In the genomic region with DNA sequence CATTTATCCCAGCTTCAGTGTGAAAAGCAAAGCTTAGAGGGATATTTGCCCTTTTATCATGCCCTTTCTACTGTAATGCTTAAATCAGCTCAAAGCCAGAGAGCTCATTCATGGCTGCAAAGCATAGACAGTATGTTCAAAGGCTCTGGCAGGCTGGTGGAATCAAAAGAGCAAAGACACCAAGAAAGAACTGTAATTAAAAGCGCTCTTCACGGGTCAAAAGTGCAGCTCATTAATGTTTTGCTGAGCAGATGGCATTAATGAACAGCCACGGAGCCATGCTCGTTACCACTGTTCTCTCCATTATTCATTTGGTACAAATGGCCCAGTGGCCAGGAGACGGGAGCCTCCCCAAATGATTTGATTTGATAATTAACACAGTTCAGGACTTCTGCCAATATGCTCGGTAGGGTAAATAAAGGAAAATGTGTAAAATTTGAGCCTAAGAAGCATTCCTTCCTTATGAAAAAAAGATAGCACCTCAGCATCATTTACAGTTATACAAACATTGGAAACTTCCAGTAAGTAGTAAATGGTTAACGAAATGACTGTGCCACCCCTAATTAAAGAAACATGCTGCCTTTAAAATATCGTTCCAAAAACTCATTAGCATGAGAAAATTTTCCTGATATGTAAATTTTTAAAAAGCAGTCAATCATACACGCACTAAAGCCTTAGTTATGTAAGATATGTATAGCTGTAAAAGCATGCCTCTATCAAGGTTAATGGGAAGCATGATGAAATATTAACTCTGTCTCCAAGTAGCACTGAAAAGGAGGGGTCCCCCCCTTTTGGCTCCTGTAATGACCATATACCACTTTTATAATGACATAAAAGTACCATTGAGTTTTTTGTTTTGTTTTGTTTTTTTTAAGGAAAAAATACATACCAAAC, we compare ENCODE assay signal across 11 mouse cellular contexts. TPM values are rescaled to one million over a fixed set of nuclear protein-coding genes. Genes with fewer than 3 reads are reported as not detected.
DNase-seq lines count a peak whose midpoint lies in the region; ATAC-seq and TF ChIP-seq lines count a peak whose summit lies in the region.
"Had no signal": no experiment of that assay in that cellular context is flagged by ENCODE, and none has a peak within 500 bp of the region (broad histone marks: within the 10 kb centered on the region; RNA-seq: fewer than 3 reads in every experiment).

No protein-coding gene starts in this region.

- WGBS in forebrain, embryonic 11.5 days, result 32% methylated on average over 9 of the region's 9 CpGs
- 40% methylated on average over 9 of the region's 9 CpGs for WGBS in intestine, postnatal 0 days
- 55% methylated on average over 9 of the region's 9 CpGs for WGBS in midbrain, embryonic 12.5 days

- peak overlapping the region; percentile 10; the same call in 1 of the 2 replicates for H3K27ac ChIP-seq in forebrain, embryonic 11.5 days (ENCODE audit: low read depth, low read length)
- no peak overlapping the region for H3K27ac ChIP-seq in intestine, postnatal 0 days (ENCODE audit: low read depth, low read length)
- no peak overlapping the region for H3K27ac ChIP-seq in midbrain, embryonic 12.5 days (replicated peaks)
- H3K27ac ChIP-seq: embryonic facial prominence, embryonic 15.5 days had no signal

- H3K9ac ChIP-seq in forebrain, embryonic 11.5 days (ENCODE audit: low read length), result no peak overlapping the region
- H3K9ac ChIP-seq in intestine, postnatal 0 days (ENCODE audit: low read depth, low read length), result no peak overlapping the region
- H3K9ac ChIP-seq in midbrain, embryonic 12.5 days (replicated peaks), result no peak overlapping the region
- H3K9ac ChIP-seq: embryonic facial prominence, embryonic 15.5 days had no signal

- no peaks in the 10 kb centered on the region for H3K9me3 ChIP-seq in forebrain, embryonic 11.5 days (ENCODE audit: control insufficient read depth, low read length)
- H3K9me3 ChIP-seq in intestine, postnatal 0 days (ENCODE audit: control insufficient read depth), result no peaks in the 10 kb centered on the region
- H3K9me3 ChIP-seq in midbrain, embryonic 12.5 days, result no peaks in the 10 kb centered on the region
- H3K9me3 ChIP-seq: embryonic facial prominence, embryonic 15.5 days had no signal

- H3K4me2 ChIP-seq in forebrain, embryonic 11.5 days (ENCODE audit: low read depth, low read length, severe bottlenecking), result no peak overlapping the region
- H3K4me2 ChIP-seq in intestine, postnatal 0 days (replicated peaks; ENCODE audit: low read depth), result no peak overlapping the region
- H3K4me2 ChIP-seq in midbrain, embryonic 12.5 days (replicated peaks), result no peak overlapping the region
- H3K4me2 ChIP-seq: embryonic facial prominence, embryonic 15.5 days had no signal

- peak; percentile 91 for ATAC-seq in forebrain, embryonic 11.5 days (replicated peaks; ENCODE audit: low FRiP score)
- 0 out of 2 replicates have a peak, but pooled peaks have one; percentile 42 for ATAC-seq in intestine, postnatal 0 days
- ATAC-seq in midbrain, embryonic 12.5 days (ENCODE audit: low FRiP score, low read depth), result peak; percentile 80

- no peaks in the 10 kb centered on the region for H3K36me3 ChIP-seq in forebrain, embryonic 11.5 days (ENCODE audit: control insufficient read depth, insufficient read depth, low read length)
- no peaks in the 10 kb centered on the region for H3K36me3 ChIP-seq in intestine, postnatal 0 days (ENCODE audit: control insufficient read depth, insufficient read depth)
- H3K36me3 ChIP-seq in midbrain, embryonic 12.5 days, result no peaks in the 10 kb centered on the region
- H3K36me3 ChIP-seq: embryonic facial prominence, embryonic 15.5 days had no signal

- 0 out of 2 replicates have a peak, but pooled peaks cover 2% of the 10 kb centered on the region for H3K4me1 ChIP-seq in forebrain, embryonic 11.5 days (replicated peaks; ENCODE audit: control insufficient read depth, insufficient read depth, low read length)
- no peaks in the 10 kb centered on the region for H3K4me1 ChIP-seq in intestine, postnatal 0 days (replicated peaks; ENCODE audit: control insufficient read depth, insufficient read depth, low read length)
- H3K4me1 ChIP-seq in midbrain, embryonic 12.5 days, result 0 out of 2 replicates have a peak, but pooled peaks cover 8% of the 10 kb centered on the region
- H3K4me1 ChIP-seq: embryonic facial prominence, embryonic 15.5 days had no signal

- no peak for TF ChIP-seq CTCF in intestine, postnatal 0 days (IDR thresholded peaks at IDR 0.05; ENCODE audit: low read depth)

- H3K4me3 ChIP-seq in forebrain, embryonic 11.5 days (ENCODE audit: low read depth, low read length), result no peak overlapping the region
- H3K4me3 ChIP-seq in intestine, postnatal 0 days (ENCODE audit: low read depth, low read length), result no peak overlapping the region
- H3K4me3 ChIP-seq in midbrain, embryonic 12.5 days, result no peak overlapping the region
- H3K4me3 ChIP-seq: embryonic facial prominence, embryonic 15.5 days had no signal

- no peaks in the 10 kb centered on the region for H3K27me3 ChIP-seq in forebrain, embryonic 11.5 days (ENCODE audit: control insufficient read depth, insufficient read depth, low read length)
- no peaks in the 10 kb centered on the region for H3K27me3 ChIP-seq in intestine, postnatal 0 days (replicated peaks; ENCODE audit: control insufficient read depth, insufficient read depth, low read length)
- no peaks in the 10 kb centered on the region; the same call in 1 of the 2 replicates for H3K27me3 ChIP-seq in midbrain, embryonic 12.5 days
- H3K27me3 ChIP-seq: embryonic facial prominence, embryonic 15.5 days had no signal

- peak; percentile 92 for DNase-seq in Muller cell, postnatal 12 days (ENCODE audit: inconsistent ontology term)
- DNase-seq in forebrain, embryonic 11.5 days (ENCODE audit: low spot score), result peak; percentile 68
- no peak for DNase-seq in left cerebral cortex, adult 11 months (ENCODE audit: low spot score)
- no peak for DNase-seq in layer of hippocampus, adult 11-12 months (ENCODE audit: low spot score)
- no peak for DNase-seq in thymus, postnatal 25 days
- DNase-seq: cerebellum, adult 11 months; gastrocnemius, postnatal 25 days; heart, postnatal 14 days had no signal

RNA-seq across cellular contexts. Expression of a gene that starts 24.1 kb away (rescaled TPM):
- polyA plus RNA-seq in forebrain, embryonic 11.5 days (2014; fragmentation: Nextera tagmentation; extraction: Ambion mirVana), result 0.87 and 1.00 TPM in 2 replicates
- 0.08 TPM in 1 of 2 replicates, not detected in the other for polyA plus RNA-seq in intestine, postnatal 0 days (2015; fragmentation: Nextera tagmentation; extraction: Ambion mirVana)
- 0.97 and 1.1 TPM in 2 replicates for polyA plus RNA-seq in midbrain, embryonic 12.5 days (2016; fragmentation: Nextera tagmentation; extraction: Ambion mirVana)
- polyA plus RNA-seq: embryonic facial prominence, embryonic 15.5 days had no signal

RNA-seq across cellular contexts. Expression of a gene that starts 34.0 kb away (rescaled TPM):
- polyA plus RNA-seq in forebrain, embryonic 11.5 days (2014; fragmentation: Nextera tagmentation; extraction: Ambion mirVana), result 0.16 and 0.19 TPM in 2 replicates
- polyA plus RNA-seq in intestine, postnatal 0 days (2015; fragmentation: Nextera tagmentation; extraction: Ambion mirVana), result not detected in 2 replicates
- not detected in 2 replicates for polyA plus RNA-seq in midbrain, embryonic 12.5 days (2016; fragmentation: Nextera tagmentation; extraction: Ambion mirVana)

RNA-seq across cellular contexts. Expression of a gene that starts 40.0 kb away (rescaled TPM):
- polyA plus RNA-seq in forebrain, embryonic 11.5 days (2014; fragmentation: Nextera tagmentation; extraction: Ambion mirVana), result not detected in 2 replicates
- not detected in 2 replicates for polyA plus RNA-seq in intestine, postnatal 0 days (2015; fragmentation: Nextera tagmentation; extraction: Ambion mirVana)
- not detected in 2 replicates for polyA plus RNA-seq in midbrain, embryonic 12.5 days (2016; fragmentation: Nextera tagmentation; extraction: Ambion mirVana)
- polyA plus RNA-seq: embryonic facial prominence, embryonic 15.5 days had no signal

RNA-seq across cellular contexts. Expression of a gene that starts 45.7 kb away (rescaled TPM):
- not detected in 2 replicates for polyA plus RNA-seq in forebrain, embryonic 11.5 days (2014; fragmentation: Nextera tagmentation; extraction: Ambion mirVana)
- polyA plus RNA-seq in intestine, postnatal 0 days (2015; fragmentation: Nextera tagmentation; extraction: Ambion mirVana), result not detected in 2 replicates
- polyA plus RNA-seq in midbrain, embryonic 12.5 days (2016; fragmentation: Nextera tagmentation; extraction: Ambion mirVana), result not detected in 2 replicates
- polyA plus RNA-seq: embryonic facial prominence, embryonic 15.5 days had no signal

RNA-seq across cellular contexts. Expression of a gene that starts 51.7 kb away (rescaled TPM):
- not detected in 2 replicates for polyA plus RNA-seq in forebrain, embryonic 11.5 days (2014; fragmentation: Nextera tagmentation; extraction: Ambion mirVana)
- not detected in 2 replicates for polyA plus RNA-seq in intestine, postnatal 0 days (2015; fragmentation: Nextera tagmentation; extraction: Ambion mirVana)
- 0.34 TPM in 1 of 2 replicates, not detected in the other for polyA plus RNA-seq in midbrain, embryonic 12.5 days (2016; fragmentation: Nextera tagmentation; extraction: Ambion mirVana)
- polyA plus RNA-seq: embryonic facial prominence, embryonic 15.5 days had no signal

Comparison
In these comparisons a context has a peak if more than half of its experiments do, and no peak if none do; other contexts are left out.
1. DNase-seq: peak in Muller cell, postnatal 12 days (single experiment) and forebrain, embryonic 11.5 days (single experiment); none in left cerebral cortex, adult 11 months (single experiment), layer of hippocampus, adult 11-12 months (single experiment) and thymus, postnatal 25 days (single experiment).
2. Peak in every context shown above with its lines, with median percentiles within 50 percentile points of each other: ATAC-seq.